10 mouse cellular contexts compared by ENCODE assay signal in the genomic region with DNA sequence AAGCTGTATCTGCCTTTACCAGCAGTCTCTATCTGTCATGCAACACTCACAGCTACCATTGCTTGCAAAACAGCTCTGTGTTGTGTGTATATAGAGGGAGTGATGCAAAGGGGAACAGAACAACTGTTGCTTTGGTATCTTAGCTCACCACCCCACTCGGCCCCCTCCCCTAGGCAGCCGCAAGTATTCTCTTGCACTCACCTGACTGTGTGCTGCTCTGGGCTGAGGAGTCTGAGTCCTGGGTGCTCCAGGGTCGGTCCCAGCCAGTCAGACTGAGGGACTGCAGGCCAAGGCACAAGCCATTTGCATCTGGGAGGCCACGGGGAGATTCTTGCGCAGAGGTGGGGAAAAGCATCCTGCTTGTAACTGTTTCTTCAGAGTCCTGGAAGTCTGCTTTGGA. TPM values are rescaled to one million over a fixed set of nuclear protein-coding genes. Genes with fewer than 3 reads are reported as not detected.
DNase-seq lines count a peak whose midpoint lies in the region; ATAC-seq lines count a peak whose summit lies in the region.
"Had no signal": no experiment of that assay in that cellular context is flagged by ENCODE, and none has a peak within 500 bp of the region (broad histone marks: within the 10 kb centered on the region; RNA-seq: fewer than 3 reads in every experiment).

No protein-coding gene starts in this region.

- ATAC-seq in heart, embryonic 13.5 days (ENCODE audit: extremely low read depth, insufficient number of reproducible peaks, low FRiP score, low TSS enrichment): no peak
- ATAC-seq in hindbrain, embryonic 11.5 days (ENCODE audit: low FRiP score): no peak
- ATAC-seq in midbrain, embryonic 14.5 days (ENCODE audit: low FRiP score, low TSS enrichment): no peak
- ATAC-seq: CD4-positive, CD25-positive, alpha-beta regulatory T cell, adult 4 months had no signal

- no peak overlapping the region for H3K4me3 ChIP-seq in heart, embryonic 13.5 days
- 0 out of 2 replicates have a peak overlapping the region, but pooled peaks have one; percentile 40 for H3K4me3 ChIP-seq in embryonic facial prominence, embryonic 10.5 days
- no peak overlapping the region for H3K4me3 ChIP-seq in hindbrain, embryonic 11.5 days (ENCODE audit: low read depth, low read length)
- H3K4me3 ChIP-seq in midbrain, embryonic 14.5 days (replicated peaks; ENCODE audit: low read depth, low read length): peak overlapping the region; percentile 24; the same call in 1 of the 2 replicates

- no peaks in the 10 kb centered on the region for H3K9me3 ChIP-seq in heart, embryonic 13.5 days
- no peaks in the 10 kb centered on the region for H3K9me3 ChIP-seq in embryonic facial prominence, embryonic 10.5 days
- no peaks in the 10 kb centered on the region for H3K9me3 ChIP-seq in hindbrain, embryonic 11.5 days (ENCODE audit: control insufficient read depth, low read length)
- H3K9me3 ChIP-seq in midbrain, embryonic 14.5 days (ENCODE audit: control insufficient read depth, low read length): no peaks in the 10 kb centered on the region

- H3K4me2 ChIP-seq in heart, embryonic 13.5 days: peak overlapping the region; percentile 65; the same call in 1 of the 2 replicates
- H3K4me2 ChIP-seq in hindbrain, embryonic 11.5 days (replicated peaks; ENCODE audit: low read depth, low read length): no peak overlapping the region
- peak overlapping the region; percentile 54 for H3K4me2 ChIP-seq in midbrain, embryonic 14.5 days (ENCODE audit: low read length)

- no peak overlapping the region for H3K9ac ChIP-seq in heart, embryonic 13.5 days
- no peak overlapping the region for H3K9ac ChIP-seq in hindbrain, embryonic 11.5 days (ENCODE audit: low read depth, low read length)
- peak overlapping the region; percentile 50; the same call in 1 of the 2 replicates for H3K9ac ChIP-seq in midbrain, embryonic 14.5 days (replicated peaks; ENCODE audit: low read length)

- H3K4me1 ChIP-seq in heart, embryonic 13.5 days: peaks cover 9% of the 10 kb centered on the region
- H3K4me1 ChIP-seq in embryonic facial prominence, embryonic 10.5 days: peaks cover 10% of the 10 kb centered on the region
- no peaks in the 10 kb centered on the region for H3K4me1 ChIP-seq in hindbrain, embryonic 11.5 days (replicated peaks; ENCODE audit: control insufficient read depth, insufficient read depth, low read length)
- H3K4me1 ChIP-seq in midbrain, embryonic 14.5 days (ENCODE audit: control insufficient read depth, insufficient read depth, low read length): peaks cover 8% of the 10 kb centered on the region; the same call in 1 of the 2 replicates

- intact Hi-C loops in heart, postnatal 25 days (cut with DNase I): no loop called here

- no peaks in the 10 kb centered on the region for H3K36me3 ChIP-seq in heart, embryonic 13.5 days
- no peaks in the 10 kb centered on the region for H3K36me3 ChIP-seq in embryonic facial prominence, embryonic 10.5 days (replicated peaks)
- no peaks in the 10 kb centered on the region for H3K36me3 ChIP-seq in hindbrain, embryonic 11.5 days (ENCODE audit: control insufficient read depth, insufficient read depth, low read length)
- H3K36me3 ChIP-seq in midbrain, embryonic 14.5 days (ENCODE audit: control insufficient read depth, insufficient read depth, low read length): no peaks in the 10 kb centered on the region

- no peak overlapping the region for H3K27ac ChIP-seq in heart, embryonic 13.5 days (replicated peaks)
- no peak overlapping the region for H3K27ac ChIP-seq in embryonic facial prominence, embryonic 10.5 days (replicated peaks)
- no peak overlapping the region for H3K27ac ChIP-seq in hindbrain, embryonic 11.5 days (ENCODE audit: low read depth, low read length)
- no peak overlapping the region for H3K27ac ChIP-seq in midbrain, embryonic 14.5 days (replicated peaks; ENCODE audit: low read depth, low read length)

- no peak for DNase-seq in heart, postnatal 25 days (ENCODE audit: low spot score)
- no peak for DNase-seq in embryonic facial prominence, embryonic 10.5 days (ENCODE audit: low spot score)
- peak; percentile 2 for DNase-seq in hindbrain, embryonic 11.5 days (ENCODE audit: low spot score)
- peak; percentile 8 for DNase-seq in midbrain, embryonic 14.5 days
- no peak for DNase-seq in liver
- DNase-seq in urinary bladder, postnatal 25 days (ENCODE audit: low spot score): no peak
- DNase-seq in gastrocnemius, postnatal 10 days: no peak
- DNase-seq: kidney, adult 2 months had no signal

- 20% methylated on average over 5 of the region's 5 CpGs for WGBS in heart, embryonic 13.5 days
- WGBS in embryonic facial prominence, embryonic 10.5 days: 16% methylated on average over 5 of the region's 5 CpGs
- 20% methylated on average over 5 of the region's 5 CpGs for WGBS in hindbrain, embryonic 11.5 days
- WGBS in midbrain, embryonic 14.5 days: 11% methylated on average over 5 of the region's 5 CpGs

- H3K27me3 ChIP-seq in heart, embryonic 13.5 days (replicated peaks): peaks cover 36% of the 10 kb centered on the region; the same call in 1 of the 2 replicates
- peaks cover 25% of the 10 kb centered on the region for H3K27me3 ChIP-seq in embryonic facial prominence, embryonic 10.5 days (replicated peaks; ENCODE audit: low read depth, poor library complexity, severe bottlenecking)
- no peaks in the 10 kb centered on the region for H3K27me3 ChIP-seq in hindbrain, embryonic 11.5 days (ENCODE audit: control insufficient read depth, insufficient read depth, low read length)
- H3K27me3 ChIP-seq in midbrain, embryonic 14.5 days (ENCODE audit: control insufficient read depth, insufficient read depth, low read length): no peaks in the 10 kb centered on the region

RNA-seq across cellular contexts. Expression of gene Rps17, which starts 26.8 kb away (rescaled TPM):
- polyA plus RNA-seq in heart, embryonic 13.5 days (2015; fragmentation: Nextera tagmentation; extraction: Ambion mirVana): 944 and 1,024 TPM in 2 replicates
- 100 to 1,000 TPM; 798 to 858 TPM for total RNA-seq in heart, postnatal 25 days (2021)
- 1,210 and 1,245 TPM in 2 replicates for polyA plus RNA-seq in embryonic facial prominence, embryonic 10.5 days (2016; fragmentation: Nextera tagmentation; extraction: Ambion mirVana)
- 1,086 and 1,110 TPM in 2 replicates for polyA plus RNA-seq in hindbrain, embryonic 11.5 days (2014; fragmentation: Nextera tagmentation; extraction: Ambion mirVana)
- 695 and 865 TPM in 2 replicates for polyA plus RNA-seq in midbrain, embryonic 14.5 days (2014; fragmentation: Nextera tagmentation; extraction: Ambion mirVana)
- total RNA-seq in gastrocnemius, postnatal 10 days (2021): 1,000 to 10,000 TPM; 1,068 to 1,095 TPM

Comparison
In these comparisons a context has a peak if more than half of its experiments do, and no peak if none do; other contexts are left out.
1. H3K4me3 ChIP-seq: peak in embryonic facial prominence, embryonic 10.5 days (single experiment) and midbrain, embryonic 14.5 days (single experiment); none in heart, embryonic 13.5 days (single experiment) and hindbrain, embryonic 11.5 days (single experiment).
2. DNase-seq: peak in hindbrain, embryonic 11.5 days (single experiment) and midbrain, embryonic 14.5 days (single experiment); none in heart, postnatal 25 days (single experiment), embryonic facial prominence, embryonic 10.5 days (single experiment), liver (single experiment), urinary bladder, postnatal 25 days (single experiment) and gastrocnemius, postnatal 10 days (single experiment).